In the genomic region with DNA sequence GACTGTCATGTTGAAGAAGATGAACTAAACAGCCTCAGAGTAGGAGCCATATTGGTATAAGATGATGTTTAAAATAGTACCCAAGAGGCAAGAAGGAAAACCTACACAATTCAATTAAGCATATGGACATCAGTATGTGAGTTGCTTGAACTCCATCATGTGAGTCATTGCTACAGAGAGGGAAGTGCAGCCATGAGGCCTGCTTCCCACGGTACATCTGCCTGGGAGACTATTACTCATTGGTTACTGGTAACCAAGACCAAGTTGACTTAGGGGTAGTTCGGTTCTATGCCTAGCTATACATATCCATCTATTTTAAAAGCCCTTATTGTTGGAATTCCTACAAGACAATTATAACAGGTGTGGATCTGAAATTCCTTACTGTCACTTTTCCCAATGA, we compare ENCODE assay signal across 15 mouse cellular contexts. TPM values are rescaled to one million over a fixed set of nuclear protein-coding genes. Genes with fewer than 3 reads are reported as not detected.
A peak's percentile ranks its signal among the peaks of the same experiment; 100 is the strongest.
DNase-seq lines count a peak whose midpoint lies in the region.
"Had no signal": no experiment of that assay in that cellular context is flagged by ENCODE, and none has a peak within 500 bp of the region (broad histone marks: within the 10 kb centered on the region; RNA-seq: fewer than 3 reads in every experiment).

No protein-coding gene starts in this region.

- peak; percentile 17 for DNase-seq in layer of hippocampus, adult 9-10 months (ENCODE audit: low spot score)
- DNase-seq in layer of hippocampus, postnatal 36 days: no peak
- DNase-seq in right cerebral cortex, adult 18-20 months: peak; percentile 58
- DNase-seq in right cerebral cortex, postnatal 10 days (ENCODE audit: low spot score in 2 of 2): no peak
- DNase-seq in brain, adult 2 months (ENCODE audit: low read depth, low spot score): peak; percentile 76
- DNase-seq in telencephalon, adult 2 months (ENCODE audit: low read depth, low spot score): peak; percentile 65
- DNase-seq in cerebellum, adult 18-20 months: no peak
- DNase-seq: adrenal gland, adult 8-10 months; cerebellum, adult 11-12 months; cerebellum, adult 9-11 months; cerebellum, postnatal 36 days; gastrocnemius, postnatal 10 days; heart, adult 18-20 months; heart, postnatal 10 days; heart, postnatal 4 days had no signal

RNA-seq across cellular contexts. Expression of a gene that starts 29.9 kb away (rescaled TPM):
- total RNA-seq in layer of hippocampus, postnatal 36 days (2021): 10 to 100 TPM; 74.6 to 76.5 TPM

Comparison
In these comparisons a context has a peak if more than half of its experiments do, and no peak if none do; other contexts are left out.
1. DNase-seq: peak in layer of hippocampus, adult 9-10 months (single experiment), right cerebral cortex, adult 18-20 months (single experiment), brain, adult 2 months (single experiment) and telencephalon, adult 2 months (single experiment); none in layer of hippocampus, postnatal 36 days (0 of 2), right cerebral cortex, postnatal 10 days (0 of 2) and cerebellum, adult 18-20 months (0 of 2).